Mouse (Mus musculus) heart, embryonic 11.5 days (tissue): ENCODE results near the gene Ovol1. TPM values are rescaled to one million over a fixed set of nuclear protein-coding genes. Genes with fewer than 3 reads are reported as not detected.

Source experiments
- ATAC-seq: fragments of 200-750 bp; cut with Nextera tagmentation; replicated peaks from 2 replicates; pipeline ENCODE4 v1.8.0; 2017; ENCODE audit warnings: moderate library complexity; ENCODE audit not compliant: insufficient number of reproducible peaks, low FRiP score, low TSS enrichment
- H3K27ac ChIP-seq: fragments of 300-500 bp; sonication (generic); 2 replicates; pipeline ENCODE4 v1.5.1; 2014; ENCODE audit warnings: mild to moderate bottlenecking, low read depth, low read length
- H3K27me3 ChIP-seq: fragments of 300-500 bp; sonication (generic); 2 replicates; pipeline ENCODE4 v1.6.1; 2014; ENCODE audit warnings: mild to moderate bottlenecking, low read length, mixed read lengths; ENCODE audit not compliant: control insufficient read depth, insufficient read depth
- H3K36me3 ChIP-seq: fragments of 300-500 bp; sonication (generic); 2 replicates; pipeline ENCODE4 v1.6.1; 2014; ENCODE audit warnings: mild to moderate bottlenecking, low read length, moderate library complexity, mixed read lengths; ENCODE audit not compliant: control insufficient read depth, insufficient read depth
- H3K4me1 ChIP-seq: fragments of 300-500 bp; sonication (generic); 2 replicates; pipeline ENCODE4 v1.6.1; 2014; ENCODE audit warnings: low read length; ENCODE audit not compliant: control insufficient read depth, insufficient read depth
- H3K4me2 ChIP-seq: fragments of 300-500 bp; sonication (generic); 2 replicates; pipeline ENCODE4 v1.6.1; 2014; ENCODE audit warnings: mild to moderate bottlenecking, moderate library complexity
- H3K4me3 ChIP-seq: fragments of 300-500 bp; sonication (generic); 2 replicates; pipeline ENCODE4 v1.5.1; 2014; ENCODE audit warnings: low read depth, low read length
- H3K9ac ChIP-seq: fragments of 300-500 bp; sonication (generic); 2 replicates; pipeline ENCODE4 v1.6.1; 2014; ENCODE audit warnings: mild to moderate bottlenecking, low read depth, low read length, moderate library complexity
- H3K9me3 ChIP-seq: fragments of 300-500 bp; sonication (generic); replicated peaks from 2 replicates; pipeline ENCODE4 v1.6.1; 2016; ENCODE audit warnings: low read length; ENCODE audit not compliant: control insufficient read depth
- WGBS: fragments of 180-500 bp; shearing (Covaris S2); extraction: QIAGEN DNeasy Blood & Tissue Kit; methylation state at CpG from one replicate; pipeline ENCODE4 v1.1.7; 2014; ENCODE audit not compliant: insufficient replicate concordance; 5-methylcytosine and 5-hydroxymethylcytosine counted together
- polyA plus RNA-seq: library from polyadenylated mRNA; unstranded; fragments of >200 nt; fragmentation: Nextera tagmentation; extraction: Ambion mirVana; gene quantifications from 2 replicates; pipeline ENCODE4 v1.2.1, GENCODE M21; 2014

Gene Ovol1
- polyA plus RNA-seq, 1 experiment from 2014 or later: 0.29 TPM

GRCm38 (mm10) chr19:5566316-5566715, 5.9 kb upstream of the Ovol1 start:
- H3K9me3 ChIP-seq: no peaks in the 10 kb centered on the region
- H3K9ac ChIP-seq: no peak overlapping the region
- no peak overlapping the region for H3K4me3 ChIP-seq
- H3K27ac ChIP-seq: no peak overlapping the region
- peaks cover 2% of the 10 kb centered on the region; the same call in 1 of the 2 replicates for H3K36me3 ChIP-seq
- WGBS: 57% methylated on average over 5 of the region's 5 CpGs
- peaks cover 55% of the 10 kb centered on the region for H3K27me3 ChIP-seq
- H3K4me2 ChIP-seq: peak overlapping the region; percentile 96; the same call in 1 of the 2 replicates
- H3K4me1 ChIP-seq: peaks cover 5% of the 10 kb centered on the region; the same call in 1 of the 2 replicates
- ATAC-seq: no peak

DNA sequence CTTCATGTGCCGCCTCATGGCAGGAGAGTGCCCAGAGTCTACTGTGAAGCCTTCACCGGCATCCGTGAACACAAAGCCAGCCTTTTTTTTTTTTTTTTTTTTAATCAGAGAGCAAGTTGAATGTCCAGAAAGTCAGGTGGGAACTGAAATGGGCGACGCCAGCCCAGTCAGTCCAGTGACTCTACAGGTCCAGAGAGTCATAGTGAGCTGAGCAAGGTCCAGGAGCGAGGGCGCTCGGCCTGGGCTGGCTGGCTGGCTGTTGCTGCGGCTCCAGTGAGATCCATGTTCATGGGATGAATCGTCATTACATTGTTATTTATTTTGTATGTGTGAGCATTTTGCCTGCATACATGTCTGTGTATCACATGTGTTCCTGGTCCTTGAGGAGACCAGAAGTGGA, 2.3 kb upstream of the Ovol1 start:
- Histone ChIP-seq H3K4me2 (no peak overlapping the region), H3K36me3 (no peaks in the 10 kb centered on the region), H3K27me3 (peaks cover 82% of the 10 kb centered on the region), H3K4me3 (no peak overlapping the region), H3K9me3 (no peaks in the 10 kb centered on the region), H3K4me1 (peaks cover 12% of the 10 kb centered on the region), H3K9ac (no peak overlapping the region), H3K27ac (no peak overlapping the region)
- ATAC-seq: no peak
- 86% methylated on average over 10 of the region's 10 CpGs for WGBS

DNA sequence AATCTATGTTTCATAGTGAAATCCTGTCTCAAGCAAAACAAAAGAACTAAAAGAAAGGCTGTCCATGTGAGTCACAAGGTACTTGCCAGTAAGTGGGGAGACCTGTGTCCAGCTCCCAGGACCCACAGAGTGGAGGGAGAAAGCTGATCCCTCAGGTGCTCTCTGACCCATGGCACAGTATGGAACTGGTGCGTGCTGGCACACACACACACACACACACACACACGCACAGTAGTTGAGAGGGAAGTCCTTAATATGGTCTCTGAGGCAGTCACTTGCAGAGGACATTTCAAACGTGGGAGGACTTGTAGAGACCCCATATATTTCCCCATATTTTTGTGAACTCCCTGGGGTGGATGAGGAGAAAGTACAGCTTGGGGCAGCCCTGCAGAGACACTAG, 1.4 kb upstream of the Ovol1 start:
- Histone ChIP-seq H3K9me3 (no peaks in the 10 kb centered on the region), H3K4me3 (no peak overlapping the region), H3K27me3 (peaks cover 90% of the 10 kb centered on the region), H3K4me2 (no peak overlapping the region), H3K9ac (no peak overlapping the region), H3K27ac (no peak overlapping the region), H3K4me1 (peaks cover 12% of the 10 kb centered on the region), H3K36me3 (no peaks in the 10 kb centered on the region)
- ATAC-seq: no peak
- WGBS: 62% methylated on average over 3 of the region's 3 CpGs

- Histone ChIP-seq H3K27ac (no peak overlapping the region), H3K4me3 (peak overlapping the region; percentile 42), H3K4me2 (peak overlapping the region; percentile 67), H3K9ac (no peak overlapping the region), H3K36me3 (no peaks in the 10 kb centered on the region), H3K4me1 (peaks cover 12% of the 10 kb centered on the region), H3K27me3 (peaks cover 85% of the 10 kb centered on the region), H3K9me3 (no peaks in the 10 kb centered on the region)
- ATAC-seq: no peak
- WGBS: 25% methylated on average over 10 of the region's 10 CpGs
These were observed 875 bp upstream of the Ovol1 start for GRCm38 (mm10) chr19:5561252-5561790.

GRCm38 (mm10) chr19:5559631-5560456, 602 bp downstream of the Ovol1 start:
- H3K9ac ChIP-seq: peak overlapping the region; percentile 11; the same call in 1 of the 2 replicates
- peak overlapping the region; percentile 67 for H3K4me2 ChIP-seq
- WGBS: 1% methylated on average over 69 of the region's 69 CpGs
- no peak overlapping the region for H3K27ac ChIP-seq
- peak overlapping the region; percentile 42 for H3K4me3 ChIP-seq
- peaks cover 90% of the 10 kb centered on the region for H3K27me3 ChIP-seq
- peaks cover 12% of the 10 kb centered on the region for H3K4me1 ChIP-seq
- no peaks in the 10 kb centered on the region for H3K36me3 ChIP-seq
- no peaks in the 10 kb centered on the region for H3K9me3 ChIP-seq
- no peak for ATAC-seq

DNA sequence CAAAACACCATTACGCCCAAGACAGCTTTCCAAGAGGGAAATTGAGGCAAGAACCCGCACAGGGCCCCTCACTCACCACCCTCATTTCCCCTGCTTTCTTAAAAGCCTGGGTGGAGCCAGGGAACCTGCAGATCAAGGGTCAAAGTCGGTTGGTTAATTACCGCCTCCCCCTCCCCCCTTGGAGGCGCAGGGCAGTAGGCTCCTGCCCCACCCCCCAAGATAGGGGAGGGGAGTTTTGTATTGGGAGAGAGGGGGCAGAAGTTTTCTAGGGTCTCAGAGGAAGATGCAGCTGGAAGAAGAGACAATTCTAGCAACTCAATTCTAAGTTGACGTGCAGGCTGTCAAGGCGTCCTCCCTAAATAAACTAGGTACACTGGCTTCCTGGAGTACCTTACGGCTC, 1.2 kb downstream of the Ovol1 start:
- WGBS: 20% methylated on average over 8 of the region's 8 CpGs

DNA sequence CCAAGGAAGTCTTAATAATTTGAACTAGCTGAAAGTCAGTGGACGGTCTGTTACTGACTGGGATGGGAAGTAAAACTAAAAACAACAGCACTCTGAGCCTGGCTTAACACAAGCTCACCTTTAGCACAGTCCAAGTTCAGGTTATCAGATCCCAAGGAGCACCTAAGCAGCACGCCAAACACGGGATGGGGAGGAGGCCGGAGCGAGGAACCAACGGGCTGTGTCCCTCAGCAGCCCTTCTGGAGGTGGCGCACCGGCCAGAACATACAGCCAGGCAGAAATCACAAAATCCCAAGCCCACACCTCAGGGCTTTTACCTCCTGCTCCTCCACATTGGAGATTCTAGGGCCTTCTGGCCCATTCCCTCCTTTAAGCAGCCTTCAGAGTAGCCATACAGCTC, 1.7 kb downstream of the Ovol1 start:
- 57% methylated on average over 8 of the region's 8 CpGs for WGBS
- Histone ChIP-seq H3K9ac (no peak overlapping the region), H3K27me3 (peaks cover 86% of the 10 kb centered on the region), H3K4me3 (no peak overlapping the region), H3K4me1 (peaks cover 12% of the 10 kb centered on the region), H3K27ac (no peak overlapping the region), H3K36me3 (no peaks in the 10 kb centered on the region), H3K4me2 (no peak overlapping the region), H3K9me3 (no peaks in the 10 kb centered on the region)
- ATAC-seq: no peak

More for the DNA sequence above, 1.2 kb downstream of the Ovol1 start:
- no peak overlapping the region for H3K9ac ChIP-seq
- no peaks in the 10 kb centered on the region for H3K9me3 ChIP-seq
- H3K27ac ChIP-seq: no peak overlapping the region
- H3K36me3 ChIP-seq: no peaks in the 10 kb centered on the region
- peak overlapping the region; percentile 67; the same call in 1 of the 2 replicates for H3K4me2 ChIP-seq
- H3K4me3 ChIP-seq: peak overlapping the region; percentile 42; the same call in 1 of the 2 replicates
- ATAC-seq: no peak
- H3K27me3 ChIP-seq: peaks cover 89% of the 10 kb centered on the region
- peaks cover 12% of the 10 kb centered on the region for H3K4me1 ChIP-seq

DNA sequence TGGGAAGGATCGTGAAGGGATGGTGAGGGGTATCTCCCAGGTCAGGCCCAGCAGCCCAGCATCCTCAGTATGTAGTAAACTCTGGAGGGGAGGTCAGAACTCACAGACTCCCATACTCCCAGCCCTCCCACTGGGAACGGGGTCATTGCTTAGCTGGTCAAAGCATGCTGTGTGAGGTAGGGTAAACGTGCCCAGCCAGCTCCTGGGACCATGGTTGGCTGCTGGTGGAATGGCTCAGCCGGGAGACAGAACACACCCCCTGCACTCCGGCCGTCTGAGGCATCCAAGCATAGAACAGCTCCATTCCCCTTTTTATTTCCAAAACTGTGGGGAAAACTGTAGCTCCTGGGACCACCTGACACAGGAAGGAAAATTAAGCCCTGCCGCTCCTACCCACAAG, 2.3 kb downstream of the Ovol1 start:
- Histone ChIP-seq H3K4me2 (no peak overlapping the region), H3K27ac (no peak overlapping the region), H3K4me1 (peaks cover 12% of the 10 kb centered on the region), H3K9ac (no peak overlapping the region), H3K4me3 (no peak overlapping the region), H3K9me3 (no peaks in the 10 kb centered on the region), H3K27me3 (peaks cover 83% of the 10 kb centered on the region), H3K36me3 (no peaks in the 10 kb centered on the region)
- ATAC-seq: no peak
- 44% methylated on average over 7 of the region's 7 CpGs for WGBS
